Mouse (Mus musculus) heart, adult 2 months (tissue): Measurements from ENCODE around the gene Mxd4. TPM values are rescaled to one million over a fixed set of nuclear protein-coding genes. Genes with fewer than 3 reads are reported as not detected.

Experiments
- DNase-seq, 2 experiments: peaks; one replicate each; pipeline ENCODE4 v3.0.0; 2021
- H3K27ac ChIP-seq: fragments of 200-600 bp; 2 replicates; pipeline ENCODE4 v1.8.1; 2022
- H3K27me3 ChIP-seq: fragments of 200-500 bp; 2 replicates; pipeline ENCODE4 v1.6.1; 2012; ENCODE audit warnings: mild to moderate bottlenecking, low read length, inconsistent platforms, mixed read lengths; ENCODE audit not compliant: control insufficient read depth, insufficient read depth
- H3K36me3 ChIP-seq: fragments of 200-500 bp; 2 replicates; pipeline ENCODE4 v1.6.1; 2012; ENCODE audit warnings: low read length, inconsistent platforms; ENCODE audit not compliant: control insufficient read depth, insufficient read depth
- H3K4me1 ChIP-seq: fragments of 200-500 bp; 2 replicates; pipeline ENCODE4 v1.6.1; 2011; ENCODE audit warnings: low read length; ENCODE audit not compliant: control insufficient read depth, insufficient read depth
- H3K4me3 ChIP-seq: fragments of 200-600 bp; 2 replicates; pipeline ENCODE4 v1.8.1; 2022
- H3K79me2 ChIP-seq: fragments of 200-500 bp; replicated peaks from 2 replicates; pipeline ENCODE4 v1.6.1; 2012; ENCODE audit warnings: mild to moderate bottlenecking, inconsistent platforms, low read length, moderate library complexity, mixed read lengths; ENCODE audit not compliant: control insufficient read depth, insufficient read depth
- H3K9ac ChIP-seq: fragments of 200-500 bp; 2 replicates; pipeline ENCODE4 v1.6.1; 2012; ENCODE audit warnings: low read depth, mild to moderate bottlenecking, control low read depth, inconsistent platforms, low read length, mixed read lengths
- CTCF ChIP-seq: fragments of 200-600 bp; IDR thresholded peaks from 2 replicates; pipeline ENCODE4 v1.8.1; 2022; ENCODE audit warnings: antibody characterized with exemption, mild to moderate bottlenecking, moderate library complexity
- EP300 ChIP-seq: fragments of 200-500 bp; IDR thresholded peaks from 2 replicates; pipeline ENCODE4 v1.6.1; 2011; ENCODE audit warnings: low read depth, low read length, control low read depth; ENCODE audit not compliant: insufficient read depth
- POLR2A ChIP-seq: fragments of 200-500 bp; IDR thresholded peaks from 2 replicates; pipeline ENCODE4 v1.6.1; 2011; ENCODE audit warnings: mild to moderate bottlenecking, low read depth, low read length, control low read depth; ENCODE audit not compliant: insufficient read depth
- WGBS: fragments of 180-500 bp; shearing (Covaris S2); methylation state at CpG from one replicate; pipeline ENCODE4 v1.1.7; 2018; 5-methylcytosine and 5-hydroxymethylcytosine counted together
- intact Hi-C: fragments of 180-260 bp; cut with DNase I; formaldehyde crosslinking; loops from one replicate; pipeline ENCODE4 v1.15.1; 2025
- polyA plus RNA-seq: library from polyadenylated mRNA; depleted of rRNA; stranded (reverse); fragments of >200 nt; gene quantifications from 2 replicates; pipeline ENCODE4 v1.2.3, GENCODE M21; 2012
- total RNA-seq, 2 experiments: library from RNA; stranded (reverse); gene quantifications; 2 replicates each; pipeline ENCODE4 v1.2.3; 2021

The Mxd4 gene
- total and polyA plus RNA-seq, 3 experiments, result 63.3 to 78.1 (median 71.4) TPM

- no peak overlapping the region for H3K27ac ChIP-seq
- no peak for DNase-seq
These were observed 43.3 kb upstream of the Mxd4 start for GRCm38 (mm10) chr5:34230599-34231485.

GRCm38 (mm10) chr5:34229503-34229902, 42.0 kb upstream of the Mxd4 start:
- no peak for DNase-seq
- Histone ChIP-seq H3K4me3 (no peak overlapping the region), H3K9ac (no peak overlapping the region), H3K27me3 (no peaks in the 10 kb centered on the region), H3K27ac (no peak overlapping the region), H3K4me1 (no peaks in the 10 kb centered on the region), H3K36me3 (no peaks in the 10 kb centered on the region), H3K79me2 (no peaks in the 10 kb centered on the region)
- intact Hi-C loops, result no loop called here
- TF ChIP-seq POLR2A (no peak), EP300 (no peak), CTCF (no peak)
- 95% methylated on average over 5 of the region's 5 CpGs for WGBS

More at GRCm38 (mm10) chr5:34230599-34231485, 43.3 kb upstream of the Mxd4 start:
- Histone ChIP-seq H3K79me2 (no peaks in the 10 kb centered on the region), H3K36me3 (no peaks in the 10 kb centered on the region), H3K27me3 (no peaks in the 10 kb centered on the region), H3K9ac (no peak overlapping the region), H3K4me1 (no peaks in the 10 kb centered on the region), H3K4me3 (no peak overlapping the region)
- WGBS, result 74% methylated on average over 9 of the region's 9 CpGs
- intact Hi-C loops, result no loop called here
- TF ChIP-seq POLR2A, result no peak
- no peak for TF ChIP-seq CTCF
- no peak for TF ChIP-seq EP300

GRCm38 (mm10) chr5:34225516-34225915, 38.0 kb upstream of the Mxd4 start:
- H3K9ac ChIP-seq, result no peak overlapping the region
- H3K36me3 ChIP-seq, result no peaks in the 10 kb centered on the region
- no peak for TF ChIP-seq POLR2A
- TF ChIP-seq EP300, result no peak
- TF ChIP-seq CTCF, result no peak
- no peak overlapping the region for H3K4me3 ChIP-seq
- 65% methylated on average over 2 of the region's 2 CpGs for WGBS
- no peaks in the 10 kb centered on the region for H3K4me1 ChIP-seq
- H3K27ac ChIP-seq, result no peak overlapping the region
- peak in 1 of 2 experiments; percentile 38 for DNase-seq
- intact Hi-C loops, result no loop called here
- H3K27me3 ChIP-seq, result no peaks in the 10 kb centered on the region
- H3K79me2 ChIP-seq, result no peaks in the 10 kb centered on the region

- DNase-seq, result no peak
- H3K27me3 ChIP-seq, result no peaks in the 10 kb centered on the region
- WGBS, result 92% methylated on average over 5 of the region's 5 CpGs
- no peak overlapping the region for H3K4me3 ChIP-seq
- no peaks in the 10 kb centered on the region for H3K36me3 ChIP-seq
- no peak overlapping the region for H3K9ac ChIP-seq
- H3K27ac ChIP-seq, result no peak overlapping the region
- H3K4me1 ChIP-seq, result no peaks in the 10 kb centered on the region
- TF ChIP-seq POLR2A (no peak), CTCF (no peak), EP300 (no peak)
- intact Hi-C loops, result no loop called here
- no peaks in the 10 kb centered on the region for H3K79me2 ChIP-seq
These were observed 37.0 kb upstream of the Mxd4 start for GRCm38 (mm10) chr5:34224515-34224914.

GRCm38 (mm10) chr5:34220001-34220400, 32.5 kb upstream of the Mxd4 start:
- WGBS, result 79% methylated on average over 4 of the region's 4 CpGs
- no peak for TF ChIP-seq CTCF
- no peak for TF ChIP-seq EP300
- TF ChIP-seq POLR2A, result no peak
- Histone ChIP-seq H3K27me3 (no peaks in the 10 kb centered on the region), H3K4me1 (no peaks in the 10 kb centered on the region), H3K4me3 (no peak overlapping the region), H3K79me2 (no peaks in the 10 kb centered on the region), H3K36me3 (no peaks in the 10 kb centered on the region), H3K27ac (no peak overlapping the region), H3K9ac (no peak overlapping the region)
- intact Hi-C loops, result no loop called here
- DNase-seq, result no peak

GRCm38 (mm10) chr5:34218672-34219071, 31.2 kb upstream of the Mxd4 start:
- H3K36me3 ChIP-seq, result no peaks in the 10 kb centered on the region
- H3K27ac ChIP-seq, result no peak overlapping the region
- no peak overlapping the region for H3K9ac ChIP-seq
- WGBS, result 64% methylated on average over 5 of the region's 5 CpGs
- no peaks in the 10 kb centered on the region for H3K4me1 ChIP-seq
- H3K4me3 ChIP-seq, result no peak overlapping the region
- no peaks in the 10 kb centered on the region for H3K27me3 ChIP-seq
- TF ChIP-seq CTCF (no peak), EP300 (no peak), POLR2A (no peak)
- no peak for DNase-seq
- intact Hi-C loops, result no loop called here
- H3K79me2 ChIP-seq, result no peaks in the 10 kb centered on the region
